Mouse (Mus musculus): ENCODE results near the gene Adgrv1. TPM values are rescaled to one million over a fixed set of nuclear protein-coding genes. Genes with fewer than 3 reads are reported as not detected.
A peak's percentile ranks its signal among the peaks of the same experiment; 100 is the strongest.

Gene Adgrv1
- polyA plus RNA-seq, 1 experiment from 2014 or later = 11.5 TPM

DNA sequence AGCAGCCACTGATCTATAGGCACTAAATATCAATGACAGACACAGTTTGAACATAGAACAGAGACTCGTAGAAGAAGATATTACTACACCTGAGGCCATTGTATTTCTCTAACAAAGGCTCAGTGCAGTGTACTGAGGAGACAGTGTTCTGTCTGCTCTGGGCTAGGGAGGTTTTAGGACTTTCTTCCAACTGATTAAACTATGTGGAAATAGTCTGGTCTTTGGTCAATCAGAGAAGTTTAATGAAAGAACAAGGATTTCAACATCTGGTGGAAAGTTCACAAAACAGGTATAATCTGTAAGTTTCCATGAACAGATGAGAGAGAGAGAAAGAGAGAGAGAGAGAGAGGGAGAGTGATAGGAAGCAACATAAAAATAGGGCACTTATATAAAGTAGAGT, 297.7 kb downstream of the Adgrv1 start:
- Histone ChIP-seq H3K36me3 (ENCODE audit: control insufficient read depth, insufficient read depth) (no peaks in the 10 kb centered on the region), H3K9me3 (ENCODE audit: control insufficient read depth, low read length) (no peaks in the 10 kb centered on the region), H3K9ac (replicated peaks; ENCODE audit: low read depth, low read length) (no peak overlapping the region), H3K4me3 (replicated peaks; ENCODE audit: low read length) (no peak overlapping the region), H3K4me1 (replicated peaks; ENCODE audit: control insufficient read depth, insufficient read depth, low read length) (no peaks in the 10 kb centered on the region), H3K27me3 (replicated peaks; ENCODE audit: control insufficient read depth, insufficient read depth, low read length) (no peaks in the 10 kb centered on the region), H3K4me2 (ENCODE audit: low read length) (no peak overlapping the region), H3K27ac (ENCODE audit: low read length) (no peak overlapping the region)
- 73% methylated on average over 1 of the region's 1 CpGs for WGBS
- ATAC-seq = no peak

DNA sequence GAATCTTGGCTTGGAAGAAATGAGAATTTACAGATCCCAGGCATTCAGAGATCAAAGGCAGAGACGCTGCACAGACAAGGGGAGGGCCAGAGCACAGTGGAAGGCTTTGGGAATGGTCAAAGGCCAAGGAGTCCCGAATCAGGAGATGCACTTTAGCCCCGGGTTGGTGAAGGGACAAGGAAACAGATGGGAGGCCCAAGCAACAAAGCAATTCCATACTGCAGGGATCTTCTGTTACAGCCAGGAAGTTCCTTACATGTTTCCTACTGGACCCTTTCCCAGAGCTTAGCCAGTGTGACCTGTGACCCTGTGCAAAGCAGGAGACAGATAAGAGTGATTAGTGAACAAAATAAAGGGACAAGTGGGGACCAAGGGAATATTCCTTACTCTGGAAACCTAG, 300.9 kb downstream of the Adgrv1 start:
- 74% methylated on average over 3 of the region's 3 CpGs for WGBS
- Histone ChIP-seq H3K9ac (replicated peaks; ENCODE audit: low read depth, low read length) (no peak overlapping the region), H3K4me2 (ENCODE audit: low read length) (no peak overlapping the region), H3K9me3 (ENCODE audit: control insufficient read depth, low read length) (no peaks in the 10 kb centered on the region), H3K27me3 (replicated peaks; ENCODE audit: control insufficient read depth, insufficient read depth, low read length) (no peaks in the 10 kb centered on the region), H3K36me3 (ENCODE audit: control insufficient read depth, insufficient read depth) (no peaks in the 10 kb centered on the region), H3K4me3 (replicated peaks; ENCODE audit: low read length) (no peak overlapping the region), H3K4me1 (replicated peaks; ENCODE audit: control insufficient read depth, insufficient read depth, low read length) (no peaks in the 10 kb centered on the region), H3K27ac (ENCODE audit: low read length) (no peak overlapping the region)
- no peak for ATAC-seq

DNA sequence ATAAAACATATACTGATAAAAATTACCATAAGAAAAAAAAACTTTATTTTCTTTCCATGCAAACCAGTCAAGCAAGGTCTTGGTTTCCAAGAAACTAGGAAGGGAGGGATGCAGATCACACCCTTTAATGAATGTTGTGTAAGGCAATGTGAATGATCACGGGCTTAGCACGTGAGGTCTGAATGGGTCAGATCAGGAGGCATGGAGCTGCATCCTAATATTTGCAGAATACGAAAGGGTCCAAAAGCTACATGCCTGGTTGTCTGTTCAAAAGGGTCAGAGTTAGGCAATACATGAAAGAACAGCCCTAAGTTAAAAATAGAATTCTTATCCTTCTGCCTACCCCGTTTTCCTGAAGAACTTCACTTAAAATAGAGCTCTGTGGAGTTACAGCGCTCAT, 303.2 kb downstream of the Adgrv1 start:
- no peak overlapping the region for H3K9ac ChIP-seq (replicated peaks; ENCODE audit: low read depth, low read length)
- no peaks in the 10 kb centered on the region for H3K27me3 ChIP-seq (replicated peaks; ENCODE audit: control insufficient read depth, insufficient read depth, low read length)
- H3K4me2 ChIP-seq (ENCODE audit: low read length) = no peak overlapping the region
- no peak for ATAC-seq
- H3K4me1 ChIP-seq (replicated peaks; ENCODE audit: control insufficient read depth, insufficient read depth, low read length) = no peaks in the 10 kb centered on the region
- H3K9me3 ChIP-seq (ENCODE audit: control insufficient read depth, low read length) = no peaks in the 10 kb centered on the region
- H3K4me3 ChIP-seq (replicated peaks; ENCODE audit: low read length) = no peak overlapping the region
- H3K36me3 ChIP-seq (ENCODE audit: control insufficient read depth, insufficient read depth) = no peaks in the 10 kb centered on the region
- H3K27ac ChIP-seq (ENCODE audit: low read length) = no peak overlapping the region
- 88% methylated on average over 5 of the region's 5 CpGs for WGBS

DNA sequence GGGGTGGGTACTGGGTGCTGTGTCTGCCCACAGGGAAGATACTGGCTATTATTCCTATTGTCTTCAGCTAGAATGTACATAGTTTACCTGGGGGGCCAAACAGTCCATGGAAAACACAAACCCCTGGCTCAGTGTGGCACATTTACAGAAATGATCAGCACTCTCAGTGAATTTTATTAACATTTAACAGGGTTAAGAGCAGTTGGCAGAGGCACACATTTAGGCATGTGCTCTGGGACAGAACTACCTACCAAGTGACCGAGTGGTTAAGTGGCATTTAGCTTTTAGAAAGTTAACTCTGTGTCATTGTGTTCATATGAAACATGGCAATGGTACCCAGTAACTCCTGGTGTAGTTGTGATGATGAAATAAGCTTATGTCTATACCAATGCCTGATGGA, 304.8 kb downstream of the Adgrv1 start:
- ATAC-seq = no peak
- 75% methylated on average over 1 of the region's 1 CpGs for WGBS
- Histone ChIP-seq H3K27ac (ENCODE audit: low read length) (no peak overlapping the region), H3K36me3 (ENCODE audit: control insufficient read depth, insufficient read depth) (no peaks in the 10 kb centered on the region), H3K9ac (replicated peaks; ENCODE audit: low read depth, low read length) (no peak overlapping the region), H3K27me3 (replicated peaks; ENCODE audit: control insufficient read depth, insufficient read depth, low read length) (no peaks in the 10 kb centered on the region), H3K9me3 (ENCODE audit: control insufficient read depth, low read length) (no peaks in the 10 kb centered on the region), H3K4me2 (ENCODE audit: low read length) (no peak overlapping the region), H3K4me1 (replicated peaks; ENCODE audit: control insufficient read depth, insufficient read depth, low read length) (no peaks in the 10 kb centered on the region), H3K4me3 (replicated peaks; ENCODE audit: low read length) (no peak overlapping the region)

DNA sequence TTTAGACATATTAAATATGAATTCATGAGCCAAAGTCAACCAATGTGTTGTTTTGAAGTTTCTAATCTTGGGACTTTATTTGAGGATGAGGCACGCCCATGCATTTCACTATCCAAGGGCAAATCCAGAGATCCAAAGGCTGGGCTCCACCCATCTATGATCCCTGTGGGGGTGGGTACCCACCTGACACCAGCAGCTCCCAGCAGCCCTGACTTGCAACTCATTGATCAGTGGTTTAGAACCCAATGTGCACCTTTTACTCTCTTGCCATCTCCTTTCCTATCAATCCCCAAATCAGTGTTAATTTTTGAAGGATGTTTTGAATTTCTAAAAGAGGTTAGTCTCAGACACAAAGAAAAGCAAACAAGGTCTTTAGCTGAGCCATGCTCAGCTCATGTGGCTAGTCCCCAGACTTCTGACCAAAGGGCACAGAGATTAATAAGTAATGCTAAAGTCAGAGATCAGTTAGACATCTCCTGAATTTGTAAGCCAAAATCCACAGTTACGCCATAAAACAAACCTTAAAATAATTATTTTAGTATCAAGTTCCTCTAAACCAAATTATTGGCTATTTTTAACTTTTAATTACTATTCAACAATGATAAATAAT, 307.2 kb downstream of the Adgrv1 start:
- ATAC-seq = no peak
- Histone ChIP-seq H3K4me3 (replicated peaks; ENCODE audit: low read length) (no peak overlapping the region), H3K4me1 (replicated peaks; ENCODE audit: control insufficient read depth, insufficient read depth, low read length) (no peaks in the 10 kb centered on the region), H3K4me2 (ENCODE audit: low read length) (no peak overlapping the region), H3K27ac (ENCODE audit: low read length) (no peak overlapping the region), H3K27me3 (replicated peaks; ENCODE audit: control insufficient read depth, insufficient read depth, low read length) (no peaks in the 10 kb centered on the region), H3K9me3 (ENCODE audit: control insufficient read depth, low read length) (no peaks in the 10 kb centered on the region), H3K36me3 (ENCODE audit: control insufficient read depth, insufficient read depth) (no peaks in the 10 kb centered on the region), H3K9ac (replicated peaks; ENCODE audit: low read depth, low read length) (no peak overlapping the region)
- WGBS = 86% methylated on average over 2 of the region's 2 CpGs

DNA sequence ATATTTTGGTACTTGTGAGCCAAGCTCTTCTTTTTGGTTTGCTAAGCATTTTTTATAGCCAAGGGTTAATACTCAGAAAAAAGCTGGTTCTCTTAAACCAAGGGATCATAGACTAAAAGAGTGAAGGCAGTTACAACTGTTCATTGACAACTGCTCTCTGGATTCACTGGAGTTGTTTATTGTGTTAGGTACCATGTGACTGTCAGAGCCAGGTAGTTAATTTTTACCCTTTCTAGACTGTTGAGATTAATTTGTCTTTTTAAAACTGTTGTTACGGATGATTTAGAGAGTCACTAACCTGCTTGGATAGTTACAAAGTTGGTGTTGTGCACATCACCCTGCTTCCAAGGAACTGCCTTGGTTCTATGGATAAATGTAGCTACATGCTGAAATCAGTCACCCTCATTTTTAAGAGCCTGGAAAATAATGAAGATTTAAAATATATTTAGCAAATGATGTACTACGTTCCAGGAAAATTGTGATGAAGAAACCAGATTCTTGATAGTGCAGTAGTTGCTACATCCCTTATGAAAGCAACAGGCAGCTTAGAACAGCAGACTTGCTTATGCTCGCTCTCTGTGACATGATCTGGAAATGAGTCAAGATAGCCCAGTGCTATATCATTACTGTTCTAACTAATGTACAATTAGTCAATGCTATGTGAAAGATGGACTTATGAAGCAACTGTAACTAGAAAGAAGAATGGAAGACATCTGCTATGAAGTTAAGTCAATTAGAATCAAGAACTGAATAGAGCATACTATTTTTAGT, 309.2 kb downstream of the Adgrv1 start:
- 96% methylated on average over 3 of the region's 3 CpGs for WGBS
- Histone ChIP-seq H3K27ac (ENCODE audit: low read length) (no peak overlapping the region), H3K4me3 (replicated peaks; ENCODE audit: low read length) (no peak overlapping the region), H3K4me1 (replicated peaks; ENCODE audit: control insufficient read depth, insufficient read depth, low read length) (no peaks in the 10 kb centered on the region), H3K4me2 (ENCODE audit: low read length) (no peak overlapping the region), H3K9ac (replicated peaks; ENCODE audit: low read depth, low read length) (no peak overlapping the region), H3K9me3 (ENCODE audit: control insufficient read depth, low read length) (no peaks in the 10 kb centered on the region), H3K36me3 (ENCODE audit: control insufficient read depth, insufficient read depth) (no peaks in the 10 kb centered on the region), H3K27me3 (replicated peaks; ENCODE audit: control insufficient read depth, insufficient read depth, low read length) (no peaks in the 10 kb centered on the region)
- no peak for ATAC-seq

DNA sequence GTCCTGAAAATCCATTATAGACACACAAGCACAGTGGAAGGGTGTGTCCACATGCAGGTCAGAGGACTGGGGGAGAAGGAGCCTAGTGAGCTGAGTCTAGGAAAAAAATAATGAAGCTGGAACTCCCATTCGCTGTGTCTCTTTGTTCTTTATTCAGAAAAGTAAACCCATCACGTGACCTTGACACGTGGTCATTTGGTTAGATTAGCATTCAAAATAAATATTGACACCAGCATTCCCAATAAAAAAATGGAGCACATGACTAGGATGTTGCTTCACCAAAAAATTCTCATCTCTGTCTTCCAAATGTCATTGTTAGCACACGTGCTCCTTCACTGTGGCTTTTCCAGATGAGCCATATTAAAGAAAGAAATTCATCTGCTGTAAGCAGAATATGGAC, 316.4 kb downstream of the Adgrv1 start:
- Histone ChIP-seq H3K27ac (ENCODE audit: low read length) (no peak overlapping the region), H3K4me1 (replicated peaks; ENCODE audit: control insufficient read depth, insufficient read depth, low read length) (no peaks in the 10 kb centered on the region), H3K27me3 (replicated peaks; ENCODE audit: control insufficient read depth, insufficient read depth, low read length) (no peaks in the 10 kb centered on the region), H3K36me3 (ENCODE audit: control insufficient read depth, insufficient read depth) (no peaks in the 10 kb centered on the region), H3K4me2 (ENCODE audit: low read length) (no peak overlapping the region), H3K9ac (replicated peaks; ENCODE audit: low read depth, low read length) (no peak overlapping the region), H3K4me3 (replicated peaks; ENCODE audit: low read length) (no peak overlapping the region), H3K9me3 (ENCODE audit: control insufficient read depth, low read length) (no peaks in the 10 kb centered on the region)
- no peak for ATAC-seq
- WGBS = 85% methylated on average over 4 of the region's 4 CpGs

DNA sequence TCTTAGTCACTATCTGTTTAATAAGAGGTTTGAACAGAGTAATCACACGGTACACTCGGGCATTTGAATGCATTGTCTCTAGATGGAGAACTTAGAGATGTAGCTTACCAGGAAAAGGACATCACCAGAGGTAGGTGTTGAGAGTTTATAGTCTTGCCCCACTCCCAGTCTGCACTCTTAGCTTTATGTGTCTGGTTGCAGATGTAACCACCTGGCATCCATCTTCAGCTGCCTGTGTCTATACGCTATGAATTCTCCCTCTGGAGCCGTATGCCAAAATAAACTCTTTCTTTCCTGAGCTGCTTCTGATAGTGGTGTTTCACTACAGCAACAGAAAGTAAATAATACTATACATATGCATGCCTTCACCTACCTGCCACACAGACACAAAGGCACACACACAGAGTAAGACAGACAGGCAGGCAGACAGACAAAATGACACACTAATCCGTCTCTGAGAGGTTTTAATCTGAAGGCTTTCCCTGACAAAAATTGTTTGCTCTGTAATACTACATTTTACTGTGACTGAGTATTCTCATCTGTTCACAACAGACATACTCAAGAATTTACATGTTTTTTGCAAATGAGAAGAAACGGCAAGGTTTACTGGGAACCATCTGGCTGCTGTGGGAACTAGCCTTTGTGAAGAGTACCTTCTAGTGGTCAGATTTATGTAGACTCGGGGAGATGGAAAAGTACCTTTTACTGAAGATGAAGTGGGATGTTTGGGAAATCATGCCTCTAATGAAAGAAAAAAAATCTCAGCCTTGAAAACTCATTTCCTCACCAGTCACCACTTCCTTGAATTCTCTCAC, 318.4 kb downstream of the Adgrv1 start:
- no peaks in the 10 kb centered on the region for H3K4me1 ChIP-seq (replicated peaks; ENCODE audit: control insufficient read depth, insufficient read depth, low read length)
- H3K4me2 ChIP-seq (ENCODE audit: low read length) = no peak overlapping the region
- H3K9ac ChIP-seq (replicated peaks; ENCODE audit: low read depth, low read length) = no peak overlapping the region
- H3K27ac ChIP-seq (ENCODE audit: low read length) = no peak overlapping the region
- ATAC-seq = peak; percentile 85
- H3K9me3 ChIP-seq (ENCODE audit: control insufficient read depth, low read length) = no peaks in the 10 kb centered on the region
- WGBS = 65% methylated on average over 7 of the region's 7 CpGs
- H3K36me3 ChIP-seq (ENCODE audit: control insufficient read depth, insufficient read depth) = no peaks in the 10 kb centered on the region
- no peak overlapping the region for H3K4me3 ChIP-seq (replicated peaks; ENCODE audit: low read length)
- H3K27me3 ChIP-seq (replicated peaks; ENCODE audit: control insufficient read depth, insufficient read depth, low read length) = no peaks in the 10 kb centered on the region

DNA sequence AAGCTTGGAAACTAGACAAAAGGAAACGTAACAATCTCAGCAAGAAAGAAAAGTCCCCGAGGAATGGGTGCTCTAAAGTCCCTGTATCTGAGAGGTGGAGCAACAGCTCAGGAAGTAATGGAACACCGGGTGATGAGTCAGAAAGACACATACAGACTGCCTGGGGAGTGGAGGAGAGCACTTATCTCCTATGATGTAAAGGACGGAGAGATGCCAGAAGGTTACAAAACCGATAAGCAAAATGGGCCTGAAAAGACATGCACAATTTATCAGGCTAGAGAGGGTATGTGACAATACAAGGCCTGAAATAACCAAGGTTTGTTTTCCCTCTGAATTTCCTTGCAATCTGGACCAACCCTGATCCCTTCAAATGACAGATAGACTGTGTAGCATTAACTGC, 320.8 kb downstream of the Adgrv1 start:
- Histone ChIP-seq H3K4me1 (replicated peaks; ENCODE audit: control insufficient read depth, insufficient read depth, low read length) (no peaks in the 10 kb centered on the region), H3K27me3 (replicated peaks; ENCODE audit: control insufficient read depth, insufficient read depth, low read length) (no peaks in the 10 kb centered on the region), H3K36me3 (ENCODE audit: control insufficient read depth, insufficient read depth) (no peaks in the 10 kb centered on the region), H3K27ac (ENCODE audit: low read length) (no peak overlapping the region), H3K9me3 (ENCODE audit: control insufficient read depth, low read length) (no peaks in the 10 kb centered on the region), H3K4me3 (replicated peaks; ENCODE audit: low read length) (no peak overlapping the region), H3K4me2 (ENCODE audit: low read length) (no peak overlapping the region), H3K9ac (replicated peaks; ENCODE audit: low read depth, low read length) (no peak overlapping the region)
- 80% methylated on average over 5 of the region's 5 CpGs for WGBS
- ATAC-seq = no peak
